Mouse (Mus musculus) heart, postnatal 4 days (tissue): ENCODE measurements at regions not wholly inside any gene's neighbourhood (a gene's known extent, or its start where the extent isn't known, plus 50 kb on each side); places are given as distances from the start of the nearest gene placed in this dataset.

Experiments used
- DNase-seq: peaks from one replicate; pipeline ENCODE4 v3.0.0; 2021

- peak; percentile 35 for DNase-seq
These were observed 542.6 kb upstream of the Gprin3 start for GRCm38 (mm10) chr6:59968701-59969100.

GRCm38 (mm10) chr6:59968222-59968621 is 542.1 kb upstream of the Gprin3 start:
- peak; percentile 2 for DNase-seq

GRCm38 (mm10) chr6:59935046-59935445 is 509.0 kb upstream of the Gprin3 start:
- no peak for DNase-seq

GRCm38 (mm10) chr6:59899808-59900207 is 473.7 kb upstream of the Gprin3 start:
- no peak for DNase-seq
